Comparison of ENCODE assay signal across 8 mouse cellular contexts in the genomic region with DNA sequence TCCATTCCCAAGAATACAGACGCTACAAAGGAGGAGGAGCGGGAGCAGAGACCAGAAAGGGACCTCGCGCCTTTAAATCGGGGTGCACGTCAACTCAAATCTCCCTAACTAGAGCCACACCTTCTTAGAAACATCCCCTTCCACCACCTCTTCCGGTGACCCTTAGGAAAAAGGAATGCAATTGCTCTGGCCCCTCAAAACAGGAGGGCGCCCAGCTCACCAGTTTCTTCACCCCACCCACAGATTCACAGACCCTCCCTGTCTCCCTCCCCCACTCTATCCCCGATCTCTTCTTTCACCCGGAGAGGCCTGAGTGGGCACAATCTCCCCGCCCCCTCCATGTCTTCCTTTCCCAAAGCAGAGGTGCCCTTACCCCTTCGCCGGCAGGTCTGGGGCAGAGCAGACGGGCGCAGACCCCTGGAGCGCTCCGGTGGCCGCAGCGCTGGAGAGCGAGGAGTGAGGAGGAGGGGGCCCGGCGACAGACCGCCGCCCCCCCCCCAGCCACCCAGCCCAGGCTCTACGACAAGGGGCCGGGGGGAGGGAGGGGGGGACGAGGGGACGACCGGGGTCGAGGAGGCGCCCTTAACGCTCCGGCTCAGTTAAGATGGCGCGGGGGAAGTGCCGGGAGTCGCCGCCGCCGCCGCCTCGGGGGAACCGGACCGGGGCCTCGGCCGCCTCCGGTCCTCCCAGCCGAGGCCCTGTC. TPM values are rescaled to one million over a fixed set of nuclear protein-coding genes. Genes with fewer than 3 reads are reported as not detected.
DNase-seq lines count a peak whose midpoint lies in the region; ATAC-seq lines count a peak whose summit lies in the region.

No protein-coding gene starts in this region.

- no peaks in the 10 kb centered on the region for H3K36me3 ChIP-seq in forebrain, embryonic 16.5 days (ENCODE audit: control insufficient read depth, insufficient read depth)
- H3K36me3 ChIP-seq in hindbrain, embryonic 10.5 days, result peaks cover 22% of the 10 kb centered on the region

- DNase-seq in NIH3T3 (ENCODE audit: low read depth), result peak; percentile 56
- peak; percentile 41 to 49 for DNase-seq in cerebellum, adult 18-20 months
- peak; percentile 73 for DNase-seq in hindbrain, embryonic 10.5 days (ENCODE audit: low spot score)
- peak; percentile 44 to 49 for DNase-seq in layer of hippocampus, postnatal 36 days
- peak; percentile 59 to 61 for DNase-seq in lung, postnatal 4 days
- peak; percentile 71 for DNase-seq in retina, postnatal 1 day
- DNase-seq in urinary bladder, postnatal 14 days (ENCODE audit: low spot score), result peak; percentile 34

- peak overlapping the region; percentile 89 for H3K4me2 ChIP-seq in forebrain, embryonic 16.5 days (ENCODE audit: low read length)

- peaks cover 25% of the 10 kb centered on the region for H3K4me1 ChIP-seq in forebrain, embryonic 16.5 days (replicated peaks; ENCODE audit: control insufficient read depth, insufficient read depth, low read length)
- peaks cover 35% of the 10 kb centered on the region for H3K4me1 ChIP-seq in hindbrain, embryonic 10.5 days (replicated peaks)

- H3K9ac ChIP-seq in forebrain, embryonic 16.5 days (replicated peaks; ENCODE audit: low read depth, low read length), result peak overlapping the region; percentile 84

- no peaks in the 10 kb centered on the region for H3K27me3 ChIP-seq in forebrain, embryonic 16.5 days (replicated peaks; ENCODE audit: control insufficient read depth, insufficient read depth, low read length)
- H3K27me3 ChIP-seq in hindbrain, embryonic 10.5 days (ENCODE audit: insufficient read depth, poor library complexity, severe bottlenecking), result no peaks in the 10 kb centered on the region

- peak overlapping the region; percentile 76 for H3K4me3 ChIP-seq in forebrain, embryonic 16.5 days (replicated peaks; ENCODE audit: low read length)
- peak overlapping the region; percentile 96 for H3K4me3 ChIP-seq in hindbrain, embryonic 10.5 days

- 0% methylated on average over 32 of the region's 48 CpGs for WGBS in forebrain, embryonic 16.5 days
- under 1% methylated on average over 47 of the region's 48 CpGs for WGBS in hindbrain, embryonic 10.5 days

- peak overlapping the region; percentile 94 for H3K27ac ChIP-seq in forebrain, embryonic 16.5 days (ENCODE audit: low read length)
- H3K27ac ChIP-seq in hindbrain, embryonic 10.5 days, result peak overlapping the region; percentile 100

- ATAC-seq in forebrain, embryonic 16.5 days, result peak; percentile 46

- H3K9me3 ChIP-seq in forebrain, embryonic 16.5 days (ENCODE audit: control insufficient read depth, low read length), result no peaks in the 10 kb centered on the region
- H3K9me3 ChIP-seq in hindbrain, embryonic 10.5 days, result no peaks in the 10 kb centered on the region

RNA-seq across cellular contexts. Expression of gene Taok1, which starts 0.6 kb away (rescaled TPM):
- 27.5 and 29.4 TPM in 2 replicates for polyA plus RNA-seq in forebrain, embryonic 16.5 days (2015; fragmentation: Nextera tagmentation; extraction: Ambion mirVana)
- polyA plus RNA-seq in hindbrain, embryonic 10.5 days (2016; fragmentation: Nextera tagmentation; extraction: Ambion mirVana), result 11.9 and 13.6 TPM in 2 replicates
- total RNA-seq in layer of hippocampus, postnatal 36 days (2021), result 100 to 1,000 TPM; 114 to 116 TPM

Comparison
In these comparisons a context has a peak if more than half of its experiments do, and no peak if none do; other contexts are left out.
1. Peak in every context shown above with its lines: DNase-seq, ATAC-seq, H3K4me3 ChIP-seq and H3K27ac ChIP-seq.